30 mouse cellular contexts compared by ENCODE assay signal in genomic region chr17:63240021-63240730, GRCm38 (mm10).
DNase-seq lines count a peak whose midpoint lies in the region; ATAC-seq and TF ChIP-seq lines count a peak whose summit lies in the region.
"Had no signal": no experiment of that assay in that cellular context is flagged by ENCODE, and none has a peak within 500 bp of the region (broad histone marks: within the 10 kb centered on the region; RNA-seq: fewer than 3 reads in every experiment).

No protein-coding gene starts in this region.

- DNase-seq in heart, adult 18-20 months, result no peak
- no peak for DNase-seq in limb, embryonic 10.5 days (ENCODE audit: low spot score)
- peak; percentile 10 for DNase-seq in NIH3T3 (ENCODE audit: low read depth)
- DNase-seq in limb, embryonic 14.5 days (ENCODE audit: low spot score), result peak; percentile 16
- DNase-seq in cerebellum, adult 9-11 months, result no peak
- DNase-seq: adrenal gland, postnatal 10 days; B cell, adult 2 months; cerebellum, adult 2 months; cerebellum, postnatal 36 days; embryo, embryonic 11 days; gastrocnemius, postnatal 10 days; kidney, adult 11 months; kidney, postnatal 36 days; liver, postnatal 0 days; lung, postnatal 36 days; right cerebral cortex, postnatal 25 days; spleen, adult 18-20 months had no signal

- peaks cover 16% of the 10 kb centered on the region for H3K4me1 ChIP-seq in heart, embryonic 13.5 days
- peaks cover 11% of the 10 kb centered on the region for H3K4me1 ChIP-seq in limb, embryonic 13.5 days
- no peaks in the 10 kb centered on the region; the same call in 1 of the 2 replicates for H3K4me1 ChIP-seq in limb, embryonic 10.5 days
- H3K4me1 ChIP-seq in limb, embryonic 14.5 days (ENCODE audit: control insufficient read depth, insufficient read depth, low read length), result peaks cover 8% of the 10 kb centered on the region
- H3K4me1 ChIP-seq: megakaryocyte, embryonic 14.5 days had no signal

- no peaks in the 10 kb centered on the region for H3K36me3 ChIP-seq in heart, embryonic 13.5 days
- peaks cover 5% of the 10 kb centered on the region; the same call in 1 of the 2 replicates for H3K36me3 ChIP-seq in limb, embryonic 13.5 days
- H3K36me3 ChIP-seq in limb, embryonic 10.5 days, result peaks cover 4% of the 10 kb centered on the region; the same call in 1 of the 2 replicates
- H3K36me3 ChIP-seq in limb, embryonic 14.5 days (ENCODE audit: control insufficient read depth, insufficient read depth, low read length), result no peaks in the 10 kb centered on the region
- H3K36me3 ChIP-seq: embryonic facial prominence, embryonic 15.5 days; kidney, embryonic 15.5 days had no signal

- no peaks in the 10 kb centered on the region for H3K27me3 ChIP-seq in heart, embryonic 13.5 days (replicated peaks)
- H3K27me3 ChIP-seq in limb, embryonic 13.5 days, result no peaks in the 10 kb centered on the region
- H3K27me3 ChIP-seq in limb, embryonic 10.5 days (ENCODE audit: low read depth, poor library complexity, severe bottlenecking), result no peaks in the 10 kb centered on the region
- H3K27me3 ChIP-seq in limb, embryonic 14.5 days (ENCODE audit: control insufficient read depth, insufficient read depth, low read length), result no peaks in the 10 kb centered on the region
- H3K27me3 ChIP-seq: CH12.LX; embryonic facial prominence, embryonic 15.5 days; kidney, embryonic 15.5 days; megakaryocyte, embryonic 14.5 days; midbrain, embryonic 13.5 days had no signal

- ATAC-seq in heart, embryonic 13.5 days (ENCODE audit: extremely low read depth, insufficient number of reproducible peaks, low FRiP score, low TSS enrichment), result no peak
- ATAC-seq in limb, embryonic 13.5 days (ENCODE audit: low FRiP score, low read depth), result no peak
- ATAC-seq in limb, embryonic 14.5 days (ENCODE audit: low FRiP score, low read depth), result no peak
- ATAC-seq: activated CD4-positive, CD25-positive, alpha-beta regulatory T cell, adult 4 months; forebrain, embryonic 14.5 days; hindbrain, postnatal 0 days; liver, postnatal 0 days; midbrain, embryonic 13.5 days had no signal

- no peak for TF ChIP-seq POLR2A in limb, embryonic 14.5 days (IDR thresholded peaks at IDR 0.05; ENCODE audit: borderline replicate concordance, extremely low read depth, insufficient read depth, insufficient read length)

- H3K4me2 ChIP-seq in heart, embryonic 13.5 days, result no peak overlapping the region
- no peak overlapping the region for H3K4me2 ChIP-seq in limb, embryonic 13.5 days (replicated peaks)
- H3K4me2 ChIP-seq in limb, embryonic 14.5 days (replicated peaks; ENCODE audit: low read depth, low read length, severe bottlenecking), result no peak overlapping the region
- H3K4me2 ChIP-seq: embryonic facial prominence, embryonic 15.5 days; heart, embryonic 11.5 days; kidney, embryonic 15.5 days; liver, embryonic 11.5 days; midbrain, embryonic 13.5 days had no signal

- no peak overlapping the region for H3K9ac ChIP-seq in heart, embryonic 13.5 days
- H3K9ac ChIP-seq in limb, embryonic 13.5 days, result no peak overlapping the region
- no peak overlapping the region for H3K9ac ChIP-seq in limb, embryonic 14.5 days (ENCODE audit: low read depth, low read length, severe bottlenecking)
- H3K9ac ChIP-seq: embryonic facial prominence, embryonic 15.5 days; kidney, embryonic 15.5 days; liver, postnatal 0 days; midbrain, embryonic 13.5 days had no signal

- no peaks in the 10 kb centered on the region for H3K9me3 ChIP-seq in heart, embryonic 13.5 days
- no peaks in the 10 kb centered on the region for H3K9me3 ChIP-seq in limb, embryonic 13.5 days
- no peaks in the 10 kb centered on the region for H3K9me3 ChIP-seq in limb, embryonic 10.5 days (replicated peaks)
- no peaks in the 10 kb centered on the region for H3K9me3 ChIP-seq in limb, embryonic 14.5 days (ENCODE audit: control insufficient read depth, low read length)
- H3K9me3 ChIP-seq: embryonic facial prominence, embryonic 15.5 days; G1E; kidney, embryonic 15.5 days; midbrain, embryonic 13.5 days had no signal

- peak overlapping the region; percentile 32 for H3K27ac ChIP-seq in heart, embryonic 13.5 days (replicated peaks)
- peak overlapping the region; percentile 6; the same call in 1 of the 2 replicates for H3K27ac ChIP-seq in limb, embryonic 13.5 days
- H3K27ac ChIP-seq in limb, embryonic 10.5 days, result no peak overlapping the region
- no peak overlapping the region for H3K27ac ChIP-seq in limb, embryonic 14.5 days (replicated peaks; ENCODE audit: low read depth, low read length)
- H3K27ac ChIP-seq: embryonic facial prominence, embryonic 15.5 days; hindbrain, postnatal 0 days; kidney, embryonic 15.5 days; midbrain, embryonic 13.5 days had no signal

- no peak overlapping the region for H3K4me3 ChIP-seq in heart, embryonic 13.5 days
- no peak overlapping the region for H3K4me3 ChIP-seq in limb, embryonic 13.5 days
- no peak overlapping the region for H3K4me3 ChIP-seq in limb, embryonic 10.5 days
- H3K4me3 ChIP-seq in limb, embryonic 14.5 days (replicated peaks; ENCODE audit: low read length), result no peak overlapping the region
- H3K4me3 ChIP-seq: embryonic facial prominence, embryonic 15.5 days; kidney, embryonic 15.5 days; megakaryocyte, embryonic 14.5 days; midbrain, embryonic 13.5 days had no signal

- WGBS in heart, embryonic 13.5 days, result 48% methylated on average over 9 of the region's 9 CpGs
- WGBS in limb, embryonic 13.5 days, result 57% methylated on average over 9 of the region's 9 CpGs
- WGBS in limb, embryonic 10.5 days, result 85% methylated on average over 9 of the region's 9 CpGs
- 52% methylated on average over 9 of the region's 9 CpGs for WGBS in limb, embryonic 14.5 days

Comparison
In these comparisons a context has a peak if more than half of its experiments do, and no peak if none do; other contexts are left out.
1. H3K27ac ChIP-seq: peak in heart, embryonic 13.5 days (single experiment) and limb, embryonic 13.5 days (single experiment); none in limb, embryonic 10.5 days (single experiment) and limb, embryonic 14.5 days (single experiment).
2. DNase-seq: peak in NIH3T3 (single experiment) and limb, embryonic 14.5 days (single experiment); none in heart, adult 18-20 months (0 of 2), limb, embryonic 10.5 days (single experiment) and cerebellum, adult 9-11 months (single experiment).